Mouse (Mus musculus): Measurements from ENCODE around the gene Chrna3. TPM values are rescaled to one million over a fixed set of nuclear protein-coding genes. Genes with fewer than 3 reads are reported as not detected.
A peak's percentile ranks its signal among the peaks of the same experiment; 100 is the strongest.

Gene Chrna3
- polyA plus RNA-seq (2015; fragmentation: Nextera tagmentation; extraction: Ambion mirVana) = 0.57 and 1.0 TPM in 2 replicates

DNA sequence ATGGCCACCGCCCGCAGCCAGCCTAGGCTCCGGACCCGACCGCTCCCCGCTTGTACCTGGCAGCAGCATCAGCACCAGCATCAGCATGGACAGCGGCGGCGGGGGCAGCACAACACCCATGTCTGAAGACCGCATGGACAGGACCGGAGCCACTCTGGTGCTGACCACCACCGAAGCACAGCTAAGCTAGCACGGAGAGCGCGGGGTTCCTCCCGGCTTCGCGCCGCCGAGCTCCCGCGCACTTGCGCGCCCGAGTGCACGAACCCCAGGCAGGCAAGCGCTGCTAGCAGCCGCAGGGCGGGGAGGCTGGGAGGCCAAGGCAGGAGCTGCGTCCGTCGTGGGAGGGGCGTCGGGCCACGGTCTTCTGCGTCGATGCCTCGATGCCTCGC is at the start of gene Chrna3:
Chrna3 (minus strand) TSS at position 288 of the 389 bp plus-strand sequence.
- H3K4me2 ChIP-seq (replicated peaks; ENCODE audit: low read depth, low read length) = peak within 1 kb of the TSS; percentile 53
- ATAC-seq (ENCODE audit: low FRiP score, low TSS enrichment) = peak; percentile 82
- no peak within 1 kb of the TSS for H3K27ac ChIP-seq (ENCODE audit: low read length)
- WGBS = under 1% methylated on average over 38 of the region's 39 CpGs
- peaks cover 10% of the 10 kb centered on the region for H3K4me1 ChIP-seq (ENCODE audit: insufficient read depth, low read length)
- H3K9ac ChIP-seq (replicated peaks; ENCODE audit: low read length) = 0 out of 2 replicates have a peak within 1 kb of the TSS, but pooled peaks have one; percentile 16
- peak within 1 kb of the TSS; percentile 37 for H3K4me3 ChIP-seq (ENCODE audit: low read length)
- no peaks in the 10 kb centered on the region for H3K9me3 ChIP-seq (ENCODE audit: low read length)
- H3K27me3 ChIP-seq (ENCODE audit: insufficient read depth, low read length) = peaks cover 48% of the 10 kb centered on the region
- no peaks in the 10 kb centered on the region for H3K36me3 ChIP-seq (ENCODE audit: insufficient read depth, low read length)

DNA sequence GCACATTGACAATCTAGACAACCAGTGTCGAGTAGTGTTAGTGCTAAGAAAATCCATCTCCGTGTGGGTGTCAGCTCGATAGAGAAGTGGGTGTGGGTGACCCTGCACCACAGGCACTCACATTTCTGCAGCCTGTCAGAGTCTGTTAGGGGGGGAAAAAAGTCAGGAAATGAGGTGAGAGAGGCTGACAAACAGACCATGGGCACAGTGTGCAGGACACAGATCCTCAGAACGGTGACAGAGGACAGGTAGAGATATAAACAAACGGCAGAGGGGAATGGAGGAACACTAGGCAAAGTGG is 41.6 kb upstream of the Chrna3 start:
- WGBS = 28% methylated on average over 5 of the region's 5 CpGs

DNA sequence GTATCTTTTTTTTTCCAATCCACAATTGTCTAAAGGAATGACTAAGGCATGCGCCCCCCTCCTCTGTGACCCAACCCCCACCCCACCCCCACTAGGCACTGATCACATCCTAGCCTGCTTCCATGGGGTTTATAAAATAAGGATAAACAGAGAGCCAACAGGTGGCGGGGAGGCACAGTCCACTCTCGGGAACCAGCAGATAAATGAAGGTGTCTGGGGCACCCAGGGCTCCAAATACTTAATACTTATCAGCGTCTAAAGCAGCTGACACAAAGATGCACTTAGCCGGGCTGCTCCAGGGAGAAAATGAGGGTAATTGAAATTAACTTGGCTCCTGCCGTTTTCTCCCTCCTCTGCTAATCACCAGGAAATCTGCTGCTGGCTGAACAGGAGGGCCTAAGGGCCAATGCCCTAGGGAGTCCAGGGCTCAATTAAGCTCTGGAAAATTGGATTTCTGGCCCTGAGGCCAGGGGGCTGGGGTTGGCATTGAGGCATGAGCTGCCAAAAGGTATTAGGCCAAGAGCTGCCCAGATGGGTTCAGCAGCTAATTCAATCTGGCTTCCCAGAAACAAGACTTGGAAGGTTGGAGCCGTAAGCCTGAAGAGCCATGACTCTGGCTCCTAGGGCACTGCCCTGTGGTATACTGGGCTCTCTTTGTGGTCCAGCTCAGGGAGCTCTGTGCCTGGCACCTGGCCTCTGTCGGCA is 41.0 kb upstream of the Chrna3 start:
- Histone ChIP-seq H3K4me3 (ENCODE audit: low read length) (no peak overlapping the region), H3K9me3 (ENCODE audit: low read length) (no peaks in the 10 kb centered on the region), H3K27me3 (ENCODE audit: insufficient read depth, low read length) (no peaks in the 10 kb centered on the region), H3K27ac (ENCODE audit: low read length) (no peak overlapping the region), H3K4me2 (replicated peaks; ENCODE audit: low read depth, low read length) (no peak overlapping the region), H3K9ac (replicated peaks; ENCODE audit: low read length) (no peak overlapping the region), H3K4me1 (ENCODE audit: insufficient read depth, low read length) (no peaks in the 10 kb centered on the region), H3K36me3 (ENCODE audit: insufficient read depth, low read length) (no peaks in the 10 kb centered on the region)
- no peak for ATAC-seq (ENCODE audit: low FRiP score, low TSS enrichment)
- 40% methylated on average over 8 of the region's 8 CpGs for WGBS

More for the DNA sequence above, 41.6 kb upstream of the Chrna3 start:
- Histone ChIP-seq H3K4me3 (ENCODE audit: low read length) (no peak overlapping the region), H3K9ac (replicated peaks; ENCODE audit: low read length) (no peak overlapping the region), H3K4me1 (ENCODE audit: insufficient read depth, low read length) (no peaks in the 10 kb centered on the region), H3K36me3 (ENCODE audit: insufficient read depth, low read length) (no peaks in the 10 kb centered on the region), H3K27me3 (ENCODE audit: insufficient read depth, low read length) (no peaks in the 10 kb centered on the region), H3K27ac (ENCODE audit: low read length) (no peak overlapping the region), H3K4me2 (replicated peaks; ENCODE audit: low read depth, low read length) (no peak overlapping the region), H3K9me3 (ENCODE audit: low read length) (no peaks in the 10 kb centered on the region)
- ATAC-seq (ENCODE audit: low FRiP score, low TSS enrichment) = no peak

DNA sequence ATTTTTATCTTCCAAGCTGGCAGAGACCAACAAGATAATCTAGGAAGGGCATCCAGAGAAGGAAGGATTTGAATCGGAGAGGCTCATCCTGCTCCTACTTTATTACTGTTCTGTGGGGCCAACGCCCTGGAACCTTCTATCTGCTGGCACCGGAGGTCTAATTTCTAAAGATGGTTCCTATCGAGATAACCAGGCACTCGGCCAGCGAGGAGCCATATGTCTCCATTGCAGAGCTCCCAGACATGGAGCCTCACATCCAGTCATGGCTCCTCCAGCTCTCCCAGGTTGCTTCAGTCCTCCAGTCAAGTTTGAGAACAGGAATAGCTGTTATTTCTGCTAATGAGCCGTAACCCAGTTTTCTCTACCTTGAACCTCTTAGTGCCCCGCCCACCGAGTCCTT is 38.9 kb upstream of the Chrna3 start:
- Histone ChIP-seq H3K4me1 (ENCODE audit: insufficient read depth, low read length) (no peaks in the 10 kb centered on the region), H3K4me3 (ENCODE audit: low read length) (no peak overlapping the region), H3K36me3 (ENCODE audit: insufficient read depth, low read length) (no peaks in the 10 kb centered on the region), H3K9ac (replicated peaks; ENCODE audit: low read length) (no peak overlapping the region), H3K27me3 (ENCODE audit: insufficient read depth, low read length) (0 out of 2 replicates have a peak, but pooled peaks cover 2% of the 10 kb centered on the region), H3K9me3 (ENCODE audit: low read length) (no peaks in the 10 kb centered on the region), H3K27ac (ENCODE audit: low read length) (no peak overlapping the region), H3K4me2 (replicated peaks; ENCODE audit: low read depth, low read length) (no peak overlapping the region)
- WGBS = 74% methylated on average over 9 of the region's 9 CpGs
- no peak for ATAC-seq (ENCODE audit: low FRiP score, low TSS enrichment)

DNA sequence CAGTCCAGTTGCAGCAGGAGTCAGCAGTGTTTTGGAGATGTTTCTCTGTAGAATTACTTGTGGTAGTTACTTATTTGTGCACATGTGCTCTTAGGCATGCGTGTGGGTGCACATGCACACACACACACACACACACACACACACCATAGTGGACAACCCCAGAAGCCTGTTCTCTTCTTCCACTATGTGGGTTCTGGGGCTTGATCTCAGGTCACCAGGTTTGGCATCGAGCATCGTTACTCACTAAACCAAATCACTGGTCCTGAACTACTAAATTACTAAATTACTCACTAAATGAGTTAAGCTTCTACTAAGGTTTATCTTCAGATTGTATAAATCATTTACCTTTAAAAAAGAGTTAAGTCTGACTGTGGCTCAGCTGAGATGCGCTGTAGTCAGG is 31.7 kb upstream of the Chrna3 start:
- peak; percentile 79; the same call in 1 of the 2 replicates for ATAC-seq (ENCODE audit: low FRiP score, low TSS enrichment)
- Histone ChIP-seq H3K4me3 (ENCODE audit: low read length) (no peak overlapping the region), H3K4me2 (replicated peaks; ENCODE audit: low read depth, low read length) (no peak overlapping the region), H3K27me3 (ENCODE audit: insufficient read depth, low read length) (0 out of 2 replicates have a peak, but pooled peaks cover 2% of the 10 kb centered on the region), H3K9me3 (ENCODE audit: low read length) (no peaks in the 10 kb centered on the region), H3K9ac (replicated peaks; ENCODE audit: low read length) (no peak overlapping the region), H3K4me1 (ENCODE audit: insufficient read depth, low read length) (no peaks in the 10 kb centered on the region), H3K27ac (ENCODE audit: low read length) (0 out of 2 replicates have a peak overlapping the region, but pooled peaks have one; percentile 46), H3K36me3 (ENCODE audit: insufficient read depth, low read length) (no peaks in the 10 kb centered on the region)
- 67% methylated on average over 4 of the region's 4 CpGs for WGBS

DNA sequence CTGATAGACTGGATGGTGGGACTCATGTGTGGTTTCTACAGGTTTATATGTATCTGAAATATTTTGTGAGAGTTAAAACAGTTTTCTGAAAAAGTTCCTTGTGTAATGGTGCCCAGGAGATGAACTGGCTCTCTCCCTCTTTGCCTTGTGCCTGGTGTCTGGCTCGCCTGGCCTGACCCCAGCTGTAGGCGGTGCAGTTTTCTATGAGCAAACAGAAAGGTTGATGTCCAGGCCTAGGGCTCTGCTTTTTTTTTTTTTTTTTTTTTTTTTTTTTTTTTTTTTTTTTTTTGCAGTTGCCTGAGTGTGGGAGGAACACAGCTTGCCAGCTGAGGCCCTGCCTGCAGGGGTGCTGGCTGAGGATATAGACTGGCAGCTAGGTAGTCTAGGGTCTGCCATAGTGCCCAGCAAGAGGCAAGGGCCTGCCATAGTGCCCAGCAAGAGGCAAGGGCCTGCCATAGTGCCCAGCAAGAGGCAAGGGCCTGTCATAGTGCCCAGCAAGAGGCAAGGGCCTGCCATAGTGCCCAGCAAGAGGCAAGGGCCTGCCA is 29.1 kb upstream of the Chrna3 start:
- Histone ChIP-seq H3K36me3 (ENCODE audit: insufficient read depth, low read length) (no peaks in the 10 kb centered on the region), H3K9ac (replicated peaks; ENCODE audit: low read length) (no peak overlapping the region), H3K27ac (ENCODE audit: low read length) (no peak overlapping the region), H3K4me3 (ENCODE audit: low read length) (no peak overlapping the region), H3K9me3 (ENCODE audit: low read length) (no peaks in the 10 kb centered on the region), H3K4me2 (replicated peaks; ENCODE audit: low read depth, low read length) (no peak overlapping the region), H3K27me3 (ENCODE audit: insufficient read depth, low read length) (no peaks in the 10 kb centered on the region), H3K4me1 (ENCODE audit: insufficient read depth, low read length) (no peaks in the 10 kb centered on the region)
- no peak for ATAC-seq (ENCODE audit: low FRiP score, low TSS enrichment)
- 76% methylated on average over 2 of the region's 2 CpGs for WGBS

DNA sequence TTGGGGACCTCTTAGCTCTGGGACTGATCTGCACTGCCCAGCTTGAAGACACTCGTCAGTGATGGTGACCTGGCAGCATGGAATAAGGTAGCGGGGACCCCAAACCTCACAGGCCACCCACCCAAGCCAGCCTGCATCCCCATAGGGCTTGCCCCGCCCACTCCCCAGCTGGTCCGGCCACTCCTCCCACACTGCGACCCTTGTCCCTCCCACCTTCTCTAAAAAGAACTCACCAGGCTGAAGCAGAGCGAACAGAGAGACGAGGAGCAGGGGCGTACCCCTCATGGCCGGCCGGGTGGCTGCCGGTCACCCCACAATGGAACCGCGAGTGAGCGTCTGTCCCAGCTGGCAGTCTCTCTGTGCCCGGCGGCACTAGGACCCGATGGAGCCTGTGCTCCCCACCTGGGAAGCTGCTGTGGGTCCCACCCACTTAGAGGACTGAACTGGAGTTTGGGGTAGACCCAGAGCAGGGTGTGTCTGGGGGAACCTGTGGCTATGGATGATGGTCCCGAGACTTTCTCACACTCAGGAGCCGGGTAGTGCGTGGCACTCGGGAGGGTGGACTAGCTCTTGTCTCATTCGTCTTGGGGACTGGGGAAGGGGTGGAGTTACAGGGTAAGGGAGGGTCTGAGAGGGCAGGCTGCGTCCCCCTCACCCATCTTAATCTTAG is 22.0 kb upstream of the Chrna3 start, which contains the start of gene Chrnb4:
Chrnb4 (minus strand) TSS at position 569 of the 670 bp plus-strand sequence.
- Histone ChIP-seq H3K4me3 (ENCODE audit: low read length) (peak within 1 kb of the TSS; percentile 57), H3K9ac (replicated peaks; ENCODE audit: low read length) (peak within 1 kb of the TSS; percentile 50), H3K4me2 (replicated peaks; ENCODE audit: low read depth, low read length) (peak within 1 kb of the TSS; percentile 84), H3K4me1 (ENCODE audit: insufficient read depth, low read length) (no peaks in the 10 kb centered on the region), H3K36me3 (ENCODE audit: insufficient read depth, low read length) (no peaks in the 10 kb centered on the region), H3K27me3 (ENCODE audit: insufficient read depth, low read length) (peaks cover 4% of the 10 kb centered on the region; the same call in 1 of the 2 replicates), H3K9me3 (ENCODE audit: low read length) (no peaks in the 10 kb centered on the region), H3K27ac (ENCODE audit: low read length) (no peak within 1 kb of the TSS)
- under 1% methylated on average over 23 of the region's 23 CpGs for WGBS
- ATAC-seq (ENCODE audit: low FRiP score, low TSS enrichment) = peak; percentile 66

DNA sequence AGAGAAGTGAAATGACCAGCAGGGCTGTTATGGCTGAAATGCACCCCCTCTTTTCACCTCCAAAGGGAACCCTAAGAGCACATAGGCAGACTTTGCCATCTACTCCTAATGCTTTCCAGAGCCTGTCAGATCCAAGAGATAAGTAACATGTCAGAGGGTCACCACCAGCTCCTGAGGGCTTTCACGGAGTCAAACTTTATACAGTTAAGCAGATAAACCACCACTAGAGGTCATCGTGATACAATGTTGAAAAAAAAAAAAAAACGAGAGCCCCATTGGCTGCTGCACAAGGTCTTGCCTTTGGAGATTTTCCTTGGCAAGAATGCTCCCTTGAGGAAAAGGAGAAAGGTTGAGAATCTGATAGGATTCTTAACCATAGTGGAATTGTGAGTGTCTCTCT is 20.4 kb upstream of the Chrna3 start:
- Histone ChIP-seq H3K27ac (ENCODE audit: low read length) (no peak overlapping the region), H3K4me3 (ENCODE audit: low read length) (no peak overlapping the region), H3K9me3 (ENCODE audit: low read length) (no peaks in the 10 kb centered on the region), H3K9ac (replicated peaks; ENCODE audit: low read length) (no peak overlapping the region), H3K4me2 (replicated peaks; ENCODE audit: low read depth, low read length) (no peak overlapping the region), H3K36me3 (ENCODE audit: insufficient read depth, low read length) (no peaks in the 10 kb centered on the region), H3K4me1 (ENCODE audit: insufficient read depth, low read length) (no peaks in the 10 kb centered on the region), H3K27me3 (ENCODE audit: insufficient read depth, low read length) (peaks cover 4% of the 10 kb centered on the region; the same call in 1 of the 2 replicates)
- no peak for ATAC-seq (ENCODE audit: low FRiP score, low TSS enrichment)
- WGBS = 0% methylated on average over 3 of the region's 3 CpGs

DNA sequence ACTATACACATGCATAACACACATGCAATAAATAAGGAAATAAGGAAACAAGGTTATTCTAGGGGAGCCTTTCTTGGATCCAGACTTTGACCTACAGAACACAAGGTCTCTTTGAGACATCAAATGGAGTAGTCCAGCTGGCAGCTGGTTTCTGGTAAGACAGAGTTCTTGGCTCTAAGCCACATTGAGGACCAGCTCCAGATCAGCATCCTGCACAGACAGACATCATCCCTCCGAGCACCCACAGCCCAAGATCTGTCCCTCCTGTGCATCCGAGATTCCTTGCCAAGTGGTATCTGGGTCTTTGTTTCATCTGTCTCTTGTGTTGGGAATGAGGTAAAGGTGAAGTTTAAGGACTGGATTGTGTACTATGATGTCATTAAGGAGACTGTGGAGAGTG is 18.6 kb upstream of the Chrna3 start:
- WGBS = 77% methylated on average over 2 of the region's 2 CpGs
- H3K27ac ChIP-seq (ENCODE audit: low read length) = no peak overlapping the region

DNA sequence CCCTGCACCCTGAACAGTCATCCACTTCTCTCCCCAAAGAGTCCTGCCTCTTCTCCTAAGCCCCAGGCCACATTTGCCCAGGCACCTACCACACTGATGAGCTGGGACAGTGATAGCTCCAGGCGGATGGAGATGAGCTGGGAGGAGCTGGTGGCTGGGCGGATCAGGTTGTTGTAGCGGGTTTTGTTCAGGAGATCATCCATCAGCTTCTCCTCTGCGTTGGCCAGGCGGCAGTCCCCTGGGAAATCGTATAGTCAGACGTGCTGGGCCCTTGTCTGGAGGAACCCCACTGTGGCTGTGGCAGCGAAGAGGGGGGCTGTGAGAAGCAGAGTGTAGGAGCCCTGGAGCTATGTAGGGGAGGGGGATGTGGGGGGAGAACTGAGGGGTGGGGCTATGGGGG is 17.3 kb upstream of the Chrna3 start:
- H3K27ac ChIP-seq (ENCODE audit: low read length) = no peak overlapping the region
- H3K4me1 ChIP-seq (ENCODE audit: insufficient read depth, low read length) = no peaks in the 10 kb centered on the region
- no peak overlapping the region for H3K4me3 ChIP-seq (ENCODE audit: low read length)
- H3K9ac ChIP-seq (replicated peaks; ENCODE audit: low read length) = no peak overlapping the region
- H3K27me3 ChIP-seq (ENCODE audit: insufficient read depth, low read length) = peaks cover 4% of the 10 kb centered on the region; the same call in 1 of the 2 replicates
- WGBS = 15% methylated on average over 6 of the region's 8 CpGs
- H3K9me3 ChIP-seq (ENCODE audit: low read length) = no peaks in the 10 kb centered on the region
- no peak overlapping the region for H3K4me2 ChIP-seq (replicated peaks; ENCODE audit: low read depth, low read length)
- ATAC-seq (ENCODE audit: low FRiP score, low TSS enrichment) = no peak
- H3K36me3 ChIP-seq (ENCODE audit: insufficient read depth, low read length) = no peaks in the 10 kb centered on the region

More for the DNA sequence above, 18.6 kb upstream of the Chrna3 start:
- H3K4me3 ChIP-seq (ENCODE audit: low read length) = no peak overlapping the region
- no peak overlapping the region for H3K9ac ChIP-seq (replicated peaks; ENCODE audit: low read length)
- no peak overlapping the region for H3K4me2 ChIP-seq (replicated peaks; ENCODE audit: low read depth, low read length)
- no peaks in the 10 kb centered on the region for H3K4me1 ChIP-seq (ENCODE audit: insufficient read depth, low read length)
- peaks cover 4% of the 10 kb centered on the region; the same call in 1 of the 2 replicates for H3K27me3 ChIP-seq (ENCODE audit: insufficient read depth, low read length)
- no peaks in the 10 kb centered on the region for H3K36me3 ChIP-seq (ENCODE audit: insufficient read depth, low read length)
- ATAC-seq (ENCODE audit: low FRiP score, low TSS enrichment) = no peak
- H3K9me3 ChIP-seq (ENCODE audit: low read length) = no peaks in the 10 kb centered on the region

Measured in kidney, embryonic 16.5 days (tissue).